Mouse (Mus musculus) lung, postnatal 0 days (tissue): Measurements from ENCODE around the gene Brd4.

Source experiments
- CTCF ChIP-seq: IDR thresholded peaks from 2 replicates; pipeline ENCODE4 v1.5.1; 2016; ENCODE audit warnings: antibody characterized with exemption, mild to moderate bottlenecking
- EP300 ChIP-seq: IDR thresholded peaks from 2 replicates; pipeline ENCODE4 v1.6.1; 2016; ENCODE audit warnings: antibody characterized with exemption, mild to moderate bottlenecking, control low read depth

- TF ChIP-seq CTCF (no peak), EP300 (no peak)
Measured at GRCm38 (mm10) chr17:32209144-32209543, 75.4 kb downstream of the Brd4 start.
